ENCODE assay signal across 29 mouse cellular contexts in the genomic region with DNA sequence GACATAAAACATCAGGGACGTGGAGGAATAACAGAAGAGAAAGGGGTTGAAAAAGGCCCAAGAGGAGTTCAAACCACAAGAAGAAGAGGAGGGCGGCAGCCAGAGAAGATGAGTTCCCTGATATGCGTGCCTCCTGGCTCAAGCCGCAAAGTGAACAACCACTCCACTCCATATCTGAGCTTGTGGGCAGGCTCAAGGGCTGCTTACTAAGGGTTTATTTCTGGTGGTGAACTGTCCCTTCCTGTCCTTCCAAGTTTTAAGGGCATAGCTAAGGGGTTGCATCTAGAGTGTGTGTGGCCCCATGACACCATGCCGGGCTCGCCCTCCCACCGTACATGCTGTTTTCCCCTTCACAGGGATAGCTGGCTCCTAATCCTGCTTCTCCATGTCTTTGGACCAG. TPM values are rescaled to one million over a fixed set of nuclear protein-coding genes. Genes with fewer than 3 reads are reported as not detected.
A peak's percentile ranks its signal among the peaks of the same experiment; 100 is the strongest.
DNase-seq lines count a peak whose midpoint lies in the region; ATAC-seq and TF ChIP-seq lines count a peak whose summit lies in the region.
"Had no signal": no experiment of that assay in that cellular context is flagged by ENCODE, and none has a peak within 500 bp of the region (broad histone marks: within the 10 kb centered on the region; RNA-seq: fewer than 3 reads in every experiment).

No protein-coding gene starts in this region.

- no peak for TF ChIP-seq RAD21 in MEL (IDR thresholded peaks at IDR 0.05; ENCODE audit: low read depth, low read length)

- no peak overlapping the region for H3K4me3 ChIP-seq in heart, adult 2 months
- H3K4me3 ChIP-seq in MEL (ENCODE audit: control insufficient read depth in 1 of 2, insufficient read depth in 1 of 2, low read depth in 2 of 2, low read length in 2 of 2): no peak overlapping the region
- H3K4me3 ChIP-seq in heart, embryonic 12.5 days: no peak overlapping the region
- H3K4me3 ChIP-seq in forebrain, embryonic 15.5 days: no peak overlapping the region
- H3K4me3 ChIP-seq: embryonic facial prominence, embryonic 15.5 days; hindbrain, embryonic 15.5 days; intestine, embryonic 15.5 days; limb, embryonic 12.5 days; midbrain, embryonic 12.5 days; neural tube, embryonic 12.5 days had no signal

- 56% methylated on average over 7 of the region's 7 CpGs for WGBS in heart, adult 2 months
- 48% methylated on average over 7 of the region's 7 CpGs for WGBS in heart, embryonic 12.5 days
- WGBS in forebrain, embryonic 15.5 days: 96% methylated on average over 7 of the region's 7 CpGs

- TF ChIP-seq CTCF in heart, adult 2 months (IDR thresholded peaks at IDR 0.05): no peak
- no peak for TF ChIP-seq CTCF in MEL (IDR thresholded peaks at IDR 0.05 in 2 of 3, conservative IDR thresholded peaks at IDR 0.05 in 1 of 3; ENCODE audit: control insufficient read depth in 1 of 3, insufficient read depth in 1 of 3, low read depth in 2 of 3, low read length in 3 of 3, poor library complexity in 1 of 3, severe bottlenecking in 1 of 3)

- H3K4me2 ChIP-seq in heart, embryonic 12.5 days: no peak overlapping the region
- no peak overlapping the region for H3K4me2 ChIP-seq in forebrain, embryonic 15.5 days (replicated peaks)
- H3K4me2 ChIP-seq: embryonic facial prominence, embryonic 15.5 days; hindbrain, embryonic 15.5 days; intestine, embryonic 15.5 days; limb, embryonic 12.5 days; lung, embryonic 14.5 days; midbrain, embryonic 12.5 days; neural tube, embryonic 12.5 days had no signal

- intact Hi-C loops in heart, adult 2 months (cut with DNase I): no loop called here
- intact Hi-C loops in heart, postnatal 25 days (cut with DNase I): loop anchor here (5.0 kb wide), 1 partner anchor 57 kb away; no protein-coding TSS in a partner anchor

- peaks cover 7% of the 10 kb centered on the region for H3K4me1 ChIP-seq in heart, adult 2 months (ENCODE audit: control insufficient read depth, insufficient read depth, low read length)
- H3K4me1 ChIP-seq in MEL (ENCODE audit: control insufficient read depth in 1 of 2, insufficient read depth in 2 of 2, low read length in 2 of 2): peaks cover 8 to 23% of the 10 kb centered on the region in 2 experiments
- peaks cover 45% of the 10 kb centered on the region for H3K4me1 ChIP-seq in heart, embryonic 12.5 days (replicated peaks)
- H3K4me1 ChIP-seq in forebrain, embryonic 15.5 days: peaks cover 17% of the 10 kb centered on the region

- 0 out of 2 replicates have a peak, but pooled peaks have one; percentile 25 for TF ChIP-seq POLR2A in heart, adult 2 months (IDR thresholded peaks at IDR 0.05; ENCODE audit: insufficient read depth, low read depth, low read length)
- TF ChIP-seq POLR2A in MEL (IDR thresholded peaks at IDR 0.05; ENCODE audit: control insufficient read depth in 1 of 2, insufficient read depth in 1 of 2, low read depth in 1 of 2, low read length in 2 of 2, poor library complexity in 1 of 2): no peak

- DNase-seq in heart, adult 2 months: peak in 1 of 2 experiments; percentile 54
- no peak for DNase-seq in heart, postnatal 25 days (ENCODE audit: low spot score)
- DNase-seq in MEL (ENCODE audit: low read depth, low spot score): peak; percentile 37
- no peak for DNase-seq in lung, postnatal 4 days
- DNase-seq in kidney, postnatal 36 days: no peak
- DNase-seq: adrenal gland, postnatal 14 days; cerebellum, adult 2 months; cerebellum, postnatal 25 days; gastrocnemius, postnatal 36 days; kidney, adult 8-10 months; kidney, postnatal 10 days; lung, embryonic 14.5 days; right cerebral cortex, postnatal 25 days had no signal

- no peaks in the 10 kb centered on the region for H3K27me3 ChIP-seq in heart, adult 2 months (ENCODE audit: control insufficient read depth, insufficient read depth, low read length)
- no peaks in the 10 kb centered on the region for H3K27me3 ChIP-seq in MEL (ENCODE audit: control insufficient read depth in 1 of 2, insufficient read depth in 2 of 2, low read length in 2 of 2)
- H3K27me3 ChIP-seq in heart, embryonic 12.5 days (replicated peaks): no peaks in the 10 kb centered on the region
- H3K27me3 ChIP-seq in forebrain, embryonic 15.5 days: no peaks in the 10 kb centered on the region
- H3K27me3 ChIP-seq: embryonic facial prominence, embryonic 15.5 days; hindbrain, embryonic 15.5 days; intestine, embryonic 15.5 days; limb, embryonic 12.5 days; midbrain, embryonic 12.5 days; neural tube, embryonic 12.5 days had no signal

- no peaks in the 10 kb centered on the region for H3K79me2 ChIP-seq in heart, adult 2 months (replicated peaks; ENCODE audit: control insufficient read depth, insufficient read depth, low read length)
- no peaks in the 10 kb centered on the region for H3K79me2 ChIP-seq in MEL (ENCODE audit: control insufficient read depth, insufficient read depth, low read length, poor library complexity)

- no peak overlapping the region for H3K9ac ChIP-seq in heart, adult 2 months (ENCODE audit: low read depth, low read length)
- H3K9ac ChIP-seq in MEL (ENCODE audit: control insufficient read depth, low read depth, low read length, poor library complexity, severe bottlenecking): no peak overlapping the region
- no peak overlapping the region for H3K9ac ChIP-seq in heart, embryonic 12.5 days
- H3K9ac ChIP-seq in forebrain, embryonic 15.5 days (replicated peaks): no peak overlapping the region
- H3K9ac ChIP-seq: embryonic facial prominence, embryonic 15.5 days; hindbrain, embryonic 15.5 days; intestine, embryonic 15.5 days; limb, embryonic 12.5 days; liver, embryonic 14.5 days; lung, embryonic 14.5 days; midbrain, embryonic 12.5 days; neural tube, embryonic 12.5 days had no signal

- ATAC-seq in heart, embryonic 12.5 days (ENCODE audit: insufficient number of reproducible peaks, low FRiP score): peak; percentile 34; the same call in 1 of the 2 replicates
- 0 out of 2 replicates have a peak, but pooled peaks have one; percentile 22 for ATAC-seq in megakaryocyte, adult 5-6 weeks (ENCODE audit: poor library complexity, severe bottlenecking)
- no peak for ATAC-seq in forebrain, embryonic 15.5 days (replicated peaks)
- ATAC-seq: forebrain, embryonic 16.5 days; intestine, embryonic 15.5 days had no signal

- no peaks in the 10 kb centered on the region for H3K9me3 ChIP-seq in MEL (replicated peaks; ENCODE audit: insufficient read depth, low read length)
- H3K9me3 ChIP-seq in heart, embryonic 12.5 days (replicated peaks): no peaks in the 10 kb centered on the region
- H3K9me3 ChIP-seq in forebrain, embryonic 15.5 days: no peaks in the 10 kb centered on the region
- H3K9me3 ChIP-seq: embryonic facial prominence, embryonic 15.5 days; hindbrain, embryonic 15.5 days; intestine, embryonic 15.5 days; limb, embryonic 12.5 days; midbrain, embryonic 12.5 days; neural tube, embryonic 12.5 days had no signal

- 0 out of 2 replicates have a peak, but pooled peaks have one; percentile 18 for TF ChIP-seq EP300 in heart, adult 2 months (IDR thresholded peaks at IDR 0.05; ENCODE audit: insufficient read depth, low read depth, low read length)
- peak in 1 of 2 experiments; percentile 23; a peak in 1 of 4 replicates for TF ChIP-seq EP300 in MEL (IDR thresholded peaks at IDR 0.05; ENCODE audit: low read depth in 1 of 2, low read length in 2 of 2)

- H3K36me3 ChIP-seq in heart, adult 2 months (ENCODE audit: control insufficient read depth, insufficient read depth, low read length): no peaks in the 10 kb centered on the region
- peaks cover 0 to 22% of the 10 kb centered on the region in 2 experiments; a peak in 2 of 4 replicates for H3K36me3 ChIP-seq in MEL (ENCODE audit: control insufficient read depth in 1 of 2, insufficient read depth in 2 of 2, low read length in 2 of 2)
- H3K36me3 ChIP-seq in heart, embryonic 12.5 days: no peaks in the 10 kb centered on the region
- H3K36me3 ChIP-seq in forebrain, embryonic 15.5 days: no peaks in the 10 kb centered on the region
- H3K36me3 ChIP-seq: embryonic facial prominence, embryonic 15.5 days; hindbrain, embryonic 15.5 days; intestine, embryonic 15.5 days; limb, embryonic 12.5 days; midbrain, embryonic 12.5 days; neural tube, embryonic 12.5 days had no signal

- H3K27ac ChIP-seq in heart, adult 2 months: peak overlapping the region; percentile 75
- H3K27ac ChIP-seq in MEL (ENCODE audit: control insufficient read depth, low read depth, low read length): no peak overlapping the region
- peak overlapping the region; percentile 50 for H3K27ac ChIP-seq in heart, embryonic 12.5 days (ENCODE audit: poor library complexity, severe bottlenecking)
- H3K27ac ChIP-seq in forebrain, embryonic 15.5 days (replicated peaks): no peak overlapping the region
- H3K27ac ChIP-seq: embryonic facial prominence, embryonic 15.5 days; hindbrain, embryonic 15.5 days; intestine, embryonic 15.5 days; limb, embryonic 12.5 days; liver, embryonic 14.5 days; midbrain, embryonic 12.5 days; neural tube, embryonic 12.5 days had no signal

TF ChIP-seq in MEL, 35 proteins besides CTCF, POLR2A, EP300 and RAD21 (continues in another document):
- TF ChIP-seq MEF2A (IDR thresholded peaks at IDR 0.05; ENCODE audit: extremely low read depth, insufficient replicate concordance, low read depth, low read length, poor library complexity, severe bottlenecking) (no peak), SMC3 (IDR thresholded peaks at IDR 0.05; ENCODE audit: low read depth, low read length) (no peak), NELFE (IDR thresholded peaks at IDR 0.05; ENCODE audit: low read depth, low read length) (no peak), ELF1 (IDR thresholded peaks at IDR 0.05; ENCODE audit: low read depth, low read length) (no peak)

RNA-seq across cellular contexts. Expression of a gene that starts 4.4 kb away (rescaled TPM):
- total RNA-seq in heart, adult 2 months (2021): 10 to 100 TPM; 48.1 to 48.8 TPM
- 14.7 and 22.9 TPM in 2 replicates for polyA plus RNA-seq in heart, adult 2 months (2012; rRNA removed)
- total RNA-seq in heart, postnatal 25 days (2021): 10 to 100 TPM; 62.6 to 64.4 TPM
- under 0.01 and 0.03 TPM in 2 replicates for total RNA-seq in MEL (2012; rRNA removed)
- under 1 TPM in 1 of 2 experiments, not detected in 1; 0.03 TPM for polyA plus RNA-seq in MEL (2012; ENCODE audit: insufficient read depth in 1 of 2, insufficient read length in 2 of 2, low read depth in 1 of 2, low replicate concordance in 2 of 2, missing spikeins in 1 of 2)
- polyA plus RNA-seq in heart, embryonic 12.5 days (2016; fragmentation: Nextera tagmentation; extraction: Ambion mirVana): 12.1 and 12.4 TPM in 2 replicates
- not detected in 2 replicates for total RNA-seq in megakaryocyte, adult 5-6 weeks (2015)
- not detected in 2 replicates for total RNA-seq in megakaryocyte, adult 5-6 weeks (2017)
- 0.14 and 0.22 TPM in 2 replicates for polyA plus RNA-seq in forebrain, embryonic 15.5 days (2015; fragmentation: Nextera tagmentation; extraction: Ambion mirVana)

RNA-seq across cellular contexts. Expression of a gene that starts 6.8 kb away (rescaled TPM):
- 1 to 10 TPM in 1 of 2 experiments, under 1 TPM in 1; 0.77 to 1.4 TPM for total RNA-seq in heart, adult 2 months (2021)
- polyA plus RNA-seq in heart, adult 2 months (2012; rRNA removed): 1.4 and 2.0 TPM in 2 replicates
- total RNA-seq in heart, postnatal 25 days (2021): 1 to 10 TPM; 1.3 to 1.8 TPM
- total RNA-seq in MEL (2012; rRNA removed): not detected in 2 replicates
- not detected for polyA plus RNA-seq in MEL (2012; ENCODE audit: insufficient read depth in 1 of 2, insufficient read length in 2 of 2, low read depth in 1 of 2, low replicate concordance in 2 of 2, missing spikeins in 1 of 2)
- 0.27 and 0.73 TPM in 2 replicates for polyA plus RNA-seq in heart, embryonic 12.5 days (2016; fragmentation: Nextera tagmentation; extraction: Ambion mirVana)
- total RNA-seq in megakaryocyte, adult 5-6 weeks (2015): not detected in 2 replicates
- total RNA-seq in megakaryocyte, adult 5-6 weeks (2017): not detected in 2 replicates
- 0.15 TPM in 1 of 2 replicates, not detected in the other for polyA plus RNA-seq in forebrain, embryonic 15.5 days (2015; fragmentation: Nextera tagmentation; extraction: Ambion mirVana)
- total RNA-seq: adrenal gland, postnatal 14 days; hematopoietic stem cell, adult 5-6 weeks; layer of hippocampus, adult 18-20 months; left cerebral cortex, postnatal 14 days had no signal
- polyA plus RNA-seq: liver, embryonic 14.5 days; lung, embryonic 14.5 days; midbrain, embryonic 12.5 days; neural tube, embryonic 12.5 days; spleen, adult 2 months; testis, adult 2 months had no signal

Comparison
In these comparisons a context has a peak if more than half of its experiments do, and no peak if none do; other contexts are left out.
1. H3K27ac ChIP-seq: peak in heart, adult 2 months (single experiment) and heart, embryonic 12.5 days (single experiment); none in MEL (single experiment) and forebrain, embryonic 15.5 days (single experiment).
2. RNA of a gene that starts 4.4 kb away (total RNA-seq): 62.6 to 64.4 TPM in heart, postnatal 25 days and 48.1 to 48.8 TPM in heart, adult 2 months; under 0.01 to 0.03 TPM in MEL and not detected in megakaryocyte, adult 5-6 weeks; every median in the first group is over 10 times any median in the second.